Mouse (Mus musculus) bone marrow, adult 2 months (tissue): ENCODE measurements around the gene Tmem108. TPM values are rescaled to one million over a fixed set of nuclear protein-coding genes. Genes with fewer than 3 reads are reported as not detected.
A peak's percentile ranks its signal among the peaks of the same experiment; 100 is the strongest.

ENCODE experiments used
- H3K27ac ChIP-seq: fragments of 200-500 bp; 2 replicates; pipeline ENCODE4 v1.5.1; 2012; ENCODE audit warnings: low read depth, mild to moderate bottlenecking, control low read depth, inconsistent platforms, low read length; ENCODE audit not compliant: control insufficient read depth, poor library complexity, insufficient read depth
- H3K4me1 ChIP-seq: fragments of 200-500 bp; 2 replicates; pipeline ENCODE4 v1.6.1; 2011; ENCODE audit warnings: low read length; ENCODE audit not compliant: control insufficient read depth, insufficient read depth
- H3K4me3 ChIP-seq: fragments of 200-500 bp; replicated peaks from 2 replicates; pipeline ENCODE3; 2011; ENCODE audit warnings: mild to moderate bottlenecking, low read depth, low read length, control low read depth; ENCODE audit not compliant: control insufficient read depth
- CTCF ChIP-seq: fragments of 200-500 bp; IDR thresholded peaks from 2 replicates; pipeline ENCODE4 v1.5.1; 2011; ENCODE audit warnings: low read length, control low read depth; ENCODE audit not compliant: control insufficient read depth, insufficient read depth
- POLR2A ChIP-seq: fragments of 200-500 bp; IDR thresholded peaks from 2 replicates; pipeline ENCODE4 v1.6.1; 2011; ENCODE audit warnings: low read depth, mild to moderate bottlenecking, control low read depth, low read length, borderline replicate concordance; ENCODE audit not compliant: control insufficient read depth
- WGBS: fragments of 180-500 bp; shearing (Covaris S2); methylation state at CpG from one replicate; pipeline ENCODE4 v1.1.7; 2018; 5-methylcytosine and 5-hydroxymethylcytosine counted together
- polyA plus RNA-seq: library from polyadenylated mRNA; stranded (reverse); fragments of >200 nt; gene quantifications from 2 replicates; pipeline ENCODE4 v1.2.4, GENCODE M21; 2011; ENCODE audit warnings: low replicate concordance; ENCODE audit not compliant: missing spikeins, insufficient read depth, insufficient read length

Gene Tmem108
- polyA plus RNA-seq, 1 experiment: 3.3 TPM

- TF ChIP-seq CTCF: peak; percentile 60
- no peak for TF ChIP-seq POLR2A
- 42% methylated on average over 5 of the region's 5 CpGs for WGBS
- Histone ChIP-seq H3K4me3 (no peak overlapping the region), H3K4me1 (no peaks in the 10 kb centered on the region; the same call in 1 of the 2 replicates), H3K27ac (no peak overlapping the region)
Measured at GRCm38 (mm10) chr9:103469516-103469915, 292.1 kb downstream of the Tmem108 start.

- TF ChIP-seq POLR2A: no peak
- no peak for TF ChIP-seq CTCF
- Histone ChIP-seq H3K4me1 (no peaks in the 10 kb centered on the region; the same call in 1 of the 2 replicates), H3K4me3 (no peak overlapping the region), H3K27ac (no peak overlapping the region)
- WGBS: 71% methylated on average over 7 of the region's 7 CpGs
Measured at GRCm38 (mm10) chr9:103468911-103469310, 292.7 kb downstream of the Tmem108 start.

DNA sequence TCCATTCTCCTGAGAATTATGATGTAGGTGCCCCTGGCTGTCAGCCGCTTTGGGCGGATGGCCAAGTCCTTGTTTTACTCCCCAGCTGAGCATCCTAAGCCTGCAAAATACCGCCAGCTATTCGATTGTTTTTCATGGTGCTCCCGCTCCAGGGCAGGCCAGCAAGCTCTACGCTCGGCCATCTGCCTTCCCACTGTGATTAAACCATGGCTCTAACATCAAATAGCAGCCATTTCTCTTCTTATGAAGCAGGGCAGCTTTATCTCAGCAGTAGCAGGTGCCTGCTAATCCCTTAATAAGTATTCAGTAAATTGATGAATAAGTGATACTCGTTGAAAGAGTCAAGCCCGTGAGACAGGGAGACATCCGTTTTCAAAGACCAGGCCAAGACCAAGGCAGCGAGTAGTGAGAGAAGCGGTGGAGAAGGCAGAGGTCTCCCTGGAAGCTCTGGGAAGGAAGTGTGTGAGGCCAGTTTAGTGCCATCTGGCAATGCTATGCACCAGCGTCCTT, 295.9 kb downstream of the Tmem108 start:
- Histone ChIP-seq H3K4me3 (no peak overlapping the region), H3K4me1 (no peaks in the 10 kb centered on the region; the same call in 1 of the 2 replicates), H3K27ac (no peak overlapping the region)
- no peak for TF ChIP-seq POLR2A
- TF ChIP-seq CTCF: no peak
- 83% methylated on average over 13 of the region's 13 CpGs for WGBS

- no peak overlapping the region for H3K4me3 ChIP-seq
- 72% methylated on average over 1 of the region's 1 CpGs for WGBS
- no peaks in the 10 kb centered on the region for H3K4me1 ChIP-seq
- no peak overlapping the region for H3K27ac ChIP-seq
- TF ChIP-seq CTCF (no peak), POLR2A (no peak)
Measured at GRCm38 (mm10) chr9:103465293-103465692, 296.3 kb downstream of the Tmem108 start.

GRCm38 (mm10) chr9:103463833-103464232, 297.8 kb downstream of the Tmem108 start:
- H3K4me1 ChIP-seq: no peaks in the 10 kb centered on the region; the same call in 1 of the 2 replicates
- H3K4me3 ChIP-seq: no peak overlapping the region
- H3K27ac ChIP-seq: no peak overlapping the region
- TF ChIP-seq CTCF (no peak), POLR2A (no peak)
- 14% methylated on average over 6 of the region's 6 CpGs for WGBS

- Histone ChIP-seq H3K4me1 (no peaks in the 10 kb centered on the region; the same call in 1 of the 2 replicates), H3K4me3 (no peak overlapping the region), H3K27ac (no peak overlapping the region)
- TF ChIP-seq POLR2A (no peak), CTCF (no peak)
- WGBS: 59% methylated on average over 2 of the region's 2 CpGs
Measured at GRCm38 (mm10) chr9:103459839-103460238, 301.8 kb downstream of the Tmem108 start.

DNA sequence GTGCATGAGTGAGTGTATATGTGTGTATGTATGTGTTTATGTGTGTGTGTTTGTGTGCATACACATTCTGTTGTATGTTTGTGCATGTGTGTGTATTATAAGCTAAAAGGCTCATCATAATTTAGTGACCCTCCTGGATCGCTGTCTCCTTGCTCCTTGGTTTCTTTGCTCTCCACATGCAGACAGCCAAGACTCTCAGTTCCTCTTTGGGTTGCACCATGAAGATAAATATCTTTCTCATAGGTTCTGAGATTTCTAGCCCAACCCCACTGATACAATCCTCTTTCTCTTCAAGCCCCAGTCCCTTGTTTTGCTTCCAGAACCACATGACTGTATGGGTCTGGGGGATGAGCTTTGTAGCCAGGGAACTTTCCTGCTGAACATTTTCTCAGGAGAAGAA, 302.3 kb downstream of the Tmem108 start:
- no peak for TF ChIP-seq POLR2A
- no peak for TF ChIP-seq CTCF
- Histone ChIP-seq H3K4me1 (no peaks in the 10 kb centered on the region; the same call in 1 of the 2 replicates), H3K27ac (no peak overlapping the region), H3K4me3 (no peak overlapping the region)
- 48% methylated on average over 1 of the region's 1 CpGs for WGBS

GRCm38 (mm10) chr9:103449651-103450050, 312.0 kb downstream of the Tmem108 start:
- no peak for TF ChIP-seq CTCF
- TF ChIP-seq POLR2A: no peak
- Histone ChIP-seq H3K4me1 (peaks cover 2% of the 10 kb centered on the region), H3K4me3 (no peak overlapping the region), H3K27ac (peak overlapping the region; percentile 84; the same call in 1 of the 2 replicates)
- WGBS: 10% methylated on average over 6 of the region's 6 CpGs

- peaks cover 2% of the 10 kb centered on the region for H3K4me1 ChIP-seq
- H3K4me3 ChIP-seq: no peak overlapping the region
- peak overlapping the region; percentile 84; the same call in 1 of the 2 replicates for H3K27ac ChIP-seq
- 3% methylated on average over 7 of the region's 7 CpGs for WGBS
- TF ChIP-seq CTCF (no peak; the same call in 1 of the 2 replicates), POLR2A (no peak)
Measured at GRCm38 (mm10) chr9:103449092-103449491, 312.5 kb downstream of the Tmem108 start.
